Mouse (Mus musculus): ENCODE data around the gene Ulk3.

DNA sequence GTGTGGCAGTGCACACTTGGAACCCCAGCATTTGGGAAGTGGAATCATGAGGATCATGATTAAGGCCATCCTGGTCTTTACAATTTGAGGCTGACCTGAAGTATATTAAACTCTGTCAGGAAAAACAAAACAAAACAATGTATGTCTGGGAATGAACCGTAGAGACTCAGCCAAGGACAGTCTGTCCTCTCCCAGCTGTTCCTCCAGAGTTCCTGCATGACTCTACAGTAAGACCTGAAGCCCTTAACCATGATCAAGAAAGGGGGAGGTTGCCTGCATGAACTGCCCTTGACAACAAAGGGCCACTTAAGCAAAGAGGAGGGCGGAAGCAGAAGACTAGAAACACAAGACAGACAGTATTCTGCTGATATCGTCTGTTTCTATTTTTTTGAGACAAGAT lies 13.7 kb upstream of the Ulk3 start:
- TF ChIP-seq MAZ (IDR thresholded peaks at IDR 0.05; ENCODE audit: low read depth, low read length) (no peak), CHD2 (IDR thresholded peaks at IDR 0.05; ENCODE audit: low read length) (no peak), POLR2A (IDR thresholded peaks at IDR 0.05; ENCODE audit: control insufficient read depth in 1 of 2, insufficient read depth in 1 of 2, low read depth in 1 of 2, low read length in 2 of 2, poor library complexity in 1 of 2) (no peak), MYB (IDR thresholded peaks at IDR 0.05; ENCODE audit: low read depth, low read length) (no peak), MAFK (IDR thresholded peaks at IDR 0.05; ENCODE audit: borderline replicate concordance, low read depth, low read length) (no peak), POLR2AphosphoS5 (IDR thresholded peaks at IDR 0.05; ENCODE audit: borderline replicate concordance, low read depth, low read length) (no peak), POLR2AphosphoS2 (IDR thresholded peaks at IDR 0.05; ENCODE audit: low read length) (no peak), CHD1 (IDR thresholded peaks at IDR 0.05; ENCODE audit: low read depth, low read length) (no peak), CTCF (IDR thresholded peaks at IDR 0.05 in 2 of 3, conservative IDR thresholded peaks at IDR 0.05 in 1 of 3; ENCODE audit: control insufficient read depth in 1 of 3, insufficient read depth in 1 of 3, low read depth in 2 of 3, low read length in 3 of 3, poor library complexity in 1 of 3, severe bottlenecking in 1 of 3) (no peak)
